Mouse (Mus musculus): ENCODE data around the gene Rnf10.

GRCm38 (mm10) chr5:115296347-115296746 lies 23.6 kb upstream of the Rnf10 start:
- TF ChIP-seq CTCF (conservative IDR thresholded peaks at IDR 0.05; ENCODE audit: low read length) (no peak), POU5F1 (IDR thresholded peaks at IDR 0.05; ENCODE audit: borderline replicate concordance, low read length) (no peak)
